Comparison of ENCODE assay signal across 18 mouse cellular contexts in genomic region chr2:109156131-109156530, GRCm38 (mm10).
"Had no signal": no experiment of that assay in that cellular context is flagged by ENCODE, and none has a peak within 500 bp of the region (broad histone marks: within the 10 kb centered on the region; RNA-seq: fewer than 3 reads in every experiment).

No protein-coding gene starts in this region.

- DNase-seq: kidney, adult 9 months; kidney, postnatal 14 days; kidney, postnatal 4 days; left cerebral cortex, postnatal 4 days; liver, embryonic 13.5 days; lung, adult 2 months; lung, postnatal 14 days; lung, postnatal 4 days; retina, postnatal 1 day; right cerebral cortex, postnatal 25 days; thymus, adult 18-20 months; thymus, postnatal 14 days; thymus, postnatal 4 days had no signal

- H3K4me3 ChIP-seq: limb, embryonic 13.5 days; liver, embryonic 13.5 days; midbrain, embryonic 15.5 days; neural tube, embryonic 12.5 days; neural tube, embryonic 15.5 days had no signal

- H3K9me3 ChIP-seq: limb, embryonic 13.5 days; liver, embryonic 13.5 days; midbrain, embryonic 15.5 days; neural tube, embryonic 12.5 days; neural tube, embryonic 15.5 days had no signal

- H3K4me1 ChIP-seq: limb, embryonic 13.5 days; liver, embryonic 13.5 days; neural tube, embryonic 12.5 days; neural tube, embryonic 15.5 days had no signal

- H3K27me3 ChIP-seq: limb, embryonic 13.5 days; liver, embryonic 13.5 days; midbrain, embryonic 15.5 days; neural tube, embryonic 12.5 days; neural tube, embryonic 15.5 days had no signal

- H3K9ac ChIP-seq: limb, embryonic 13.5 days; liver, embryonic 13.5 days; midbrain, embryonic 15.5 days; neural tube, embryonic 12.5 days; neural tube, embryonic 15.5 days had no signal

- ATAC-seq: midbrain, embryonic 15.5 days had no signal

- H3K36me3 ChIP-seq: limb, embryonic 13.5 days; liver, embryonic 13.5 days; midbrain, embryonic 15.5 days; neural tube, embryonic 12.5 days; neural tube, embryonic 15.5 days had no signal

- H3K27ac ChIP-seq: limb, embryonic 13.5 days; liver, embryonic 13.5 days; midbrain, embryonic 15.5 days; neural tube, embryonic 12.5 days; neural tube, embryonic 15.5 days had no signal

- H3K4me2 ChIP-seq: limb, embryonic 13.5 days; liver, embryonic 13.5 days; midbrain, embryonic 11.5 days; midbrain, embryonic 15.5 days; neural tube, embryonic 12.5 days; neural tube, embryonic 15.5 days had no signal
